Mouse (Mus musculus): Measurements from ENCODE around the gene Slc16a1. TPM values are rescaled to one million over a fixed set of nuclear protein-coding genes. Genes with fewer than 3 reads are reported as not detected.

Gene Slc16a1
- polyA plus RNA-seq, 1 experiment from 2014 or later, result 84.1 TPM

- H3K27me3 ChIP-seq (ENCODE audit: control insufficient read depth, insufficient read depth, low read length), result no peaks in the 10 kb centered on the region
- ATAC-seq (replicated peaks; ENCODE audit: extremely low read depth, insufficient read depth, low FRiP score), result peak; percentile 74
- 0 out of 2 replicates have a peak overlapping the region, but pooled peaks have one; percentile 40 for H3K27ac ChIP-seq (ENCODE audit: low read length)
- H3K36me3 ChIP-seq (ENCODE audit: control insufficient read depth, insufficient read depth), result no peaks in the 10 kb centered on the region
- H3K9ac ChIP-seq (ENCODE audit: low read length), result peak overlapping the region; percentile 74
- H3K9me3 ChIP-seq (replicated peaks; ENCODE audit: control insufficient read depth, low read length), result no peaks in the 10 kb centered on the region
- peak overlapping the region; percentile 90 for H3K4me2 ChIP-seq (ENCODE audit: low read depth, low read length)
- peak overlapping the region; percentile 61 for H3K4me3 ChIP-seq (ENCODE audit: low read length)
- 3% methylated on average over 23 of the region's 23 CpGs for WGBS
- peaks cover 32% of the 10 kb centered on the region for H3K4me1 ChIP-seq (ENCODE audit: control insufficient read depth, insufficient read depth, low read length)
Observed at GRCm38 (mm10) chr3:104675258-104675851, 36.9 kb downstream of the Slc16a1 start.

- 93% methylated on average over 2 of the region's 2 CpGs for WGBS
- no peaks in the 10 kb centered on the region for H3K36me3 ChIP-seq (ENCODE audit: control insufficient read depth, insufficient read depth)
- H3K4me1 ChIP-seq (ENCODE audit: control insufficient read depth, insufficient read depth, low read length), result peaks cover 19% of the 10 kb centered on the region
- H3K9me3 ChIP-seq (replicated peaks; ENCODE audit: control insufficient read depth, low read length), result no peaks in the 10 kb centered on the region
- no peak overlapping the region for H3K9ac ChIP-seq (ENCODE audit: low read length)
- no peaks in the 10 kb centered on the region for H3K27me3 ChIP-seq (ENCODE audit: control insufficient read depth, insufficient read depth, low read length)
- no peak overlapping the region for H3K4me2 ChIP-seq (ENCODE audit: low read depth, low read length)
- no peak for ATAC-seq (replicated peaks; ENCODE audit: extremely low read depth, insufficient read depth, low FRiP score)
- H3K4me3 ChIP-seq (ENCODE audit: low read length), result no peak overlapping the region
- H3K27ac ChIP-seq (ENCODE audit: low read length), result no peak overlapping the region
Observed at GRCm38 (mm10) chr3:104677781-104678180, 39.3 kb downstream of the Slc16a1 start.

DNA sequence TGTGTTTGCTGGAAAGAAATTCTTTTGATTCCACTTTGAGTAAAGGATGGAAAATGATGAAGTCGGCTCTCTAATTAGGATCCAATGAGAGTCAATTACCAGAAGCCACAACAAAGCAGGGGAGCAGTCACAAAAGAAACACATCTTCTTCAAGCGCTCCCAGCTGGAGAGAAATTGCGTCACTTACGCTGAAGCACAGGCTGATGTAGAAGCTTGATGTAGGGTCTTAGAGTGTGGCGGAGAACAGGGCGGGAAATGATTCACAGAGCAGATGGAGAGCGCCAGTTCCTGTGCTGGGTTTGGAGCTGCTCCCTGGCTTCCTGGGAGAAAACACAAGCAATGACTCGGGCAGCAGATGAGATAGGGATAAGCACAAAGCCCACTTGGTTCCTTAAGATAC is 40.4 kb downstream of the Slc16a1 start:
- Histone ChIP-seq H3K4me1 (ENCODE audit: control insufficient read depth, insufficient read depth, low read length) (peaks cover 17% of the 10 kb centered on the region), H3K4me2 (ENCODE audit: low read depth, low read length) (no peak overlapping the region), H3K27ac (ENCODE audit: low read length) (no peak overlapping the region), H3K36me3 (ENCODE audit: control insufficient read depth, insufficient read depth) (no peaks in the 10 kb centered on the region), H3K9me3 (replicated peaks; ENCODE audit: control insufficient read depth, low read length) (no peaks in the 10 kb centered on the region), H3K27me3 (ENCODE audit: control insufficient read depth, insufficient read depth, low read length) (no peaks in the 10 kb centered on the region), H3K9ac (ENCODE audit: low read length) (no peak overlapping the region), H3K4me3 (ENCODE audit: low read length) (no peak overlapping the region)
- WGBS, result 84% methylated on average over 8 of the region's 8 CpGs
- no peak for ATAC-seq (replicated peaks; ENCODE audit: extremely low read depth, insufficient read depth, low FRiP score)

DNA sequence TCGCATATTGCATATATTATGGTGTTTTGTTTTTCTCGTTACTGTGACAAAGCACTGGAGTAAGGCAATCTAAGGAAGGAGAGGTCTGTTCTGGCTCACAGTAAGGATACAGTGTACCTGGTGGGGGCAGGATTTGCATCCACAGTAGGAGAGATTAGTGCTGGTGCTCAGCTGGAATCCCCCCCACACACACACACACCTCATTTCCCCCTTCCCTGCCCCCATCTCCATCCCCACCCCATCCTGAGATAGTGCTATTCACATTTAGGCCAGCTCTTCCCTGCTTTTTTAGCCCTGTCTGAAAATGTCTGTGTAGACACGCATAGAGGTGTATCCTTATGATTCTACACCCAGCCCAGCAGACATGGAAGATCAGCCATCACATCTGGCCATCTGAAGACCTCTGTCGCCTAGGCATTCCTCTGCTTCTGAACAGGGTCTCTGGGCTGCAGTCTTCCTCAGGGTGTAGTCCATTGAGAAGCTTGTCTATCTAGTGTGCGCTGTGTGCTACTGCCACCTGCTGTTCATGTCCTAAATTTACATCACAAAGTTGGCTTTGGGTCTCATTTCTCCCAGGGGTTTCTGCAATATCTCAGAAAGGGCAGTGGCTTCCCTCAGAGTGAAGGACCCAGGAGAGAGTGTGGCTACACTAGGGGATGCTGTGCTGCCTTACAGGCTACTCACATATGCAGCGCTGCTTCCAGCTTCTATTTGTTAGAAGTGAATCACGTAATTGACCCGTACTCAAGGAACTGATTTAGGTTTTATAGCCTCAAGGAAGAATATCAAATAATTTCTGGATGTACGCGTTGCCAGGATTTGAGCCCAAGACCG is 44.4 kb downstream of the Slc16a1 start:
- H3K36me3 ChIP-seq (ENCODE audit: control insufficient read depth, insufficient read depth), result no peaks in the 10 kb centered on the region
- 59% methylated on average over 11 of the region's 11 CpGs for WGBS
- no peaks in the 10 kb centered on the region for H3K4me1 ChIP-seq (ENCODE audit: control insufficient read depth, insufficient read depth, low read length)
- H3K27me3 ChIP-seq (ENCODE audit: control insufficient read depth, insufficient read depth, low read length), result no peaks in the 10 kb centered on the region
- peak; percentile 41; the same call in 1 of the 2 replicates for ATAC-seq (replicated peaks; ENCODE audit: extremely low read depth, insufficient read depth, low FRiP score)
- no peak overlapping the region for H3K9ac ChIP-seq (ENCODE audit: low read length)
- H3K9me3 ChIP-seq (replicated peaks; ENCODE audit: control insufficient read depth, low read length), result no peaks in the 10 kb centered on the region; the same call in 1 of the 2 replicates
- no peak overlapping the region for H3K4me3 ChIP-seq (ENCODE audit: low read length)
- no peak overlapping the region for H3K27ac ChIP-seq (ENCODE audit: low read length)
- no peak overlapping the region for H3K4me2 ChIP-seq (ENCODE audit: low read depth, low read length)

DNA sequence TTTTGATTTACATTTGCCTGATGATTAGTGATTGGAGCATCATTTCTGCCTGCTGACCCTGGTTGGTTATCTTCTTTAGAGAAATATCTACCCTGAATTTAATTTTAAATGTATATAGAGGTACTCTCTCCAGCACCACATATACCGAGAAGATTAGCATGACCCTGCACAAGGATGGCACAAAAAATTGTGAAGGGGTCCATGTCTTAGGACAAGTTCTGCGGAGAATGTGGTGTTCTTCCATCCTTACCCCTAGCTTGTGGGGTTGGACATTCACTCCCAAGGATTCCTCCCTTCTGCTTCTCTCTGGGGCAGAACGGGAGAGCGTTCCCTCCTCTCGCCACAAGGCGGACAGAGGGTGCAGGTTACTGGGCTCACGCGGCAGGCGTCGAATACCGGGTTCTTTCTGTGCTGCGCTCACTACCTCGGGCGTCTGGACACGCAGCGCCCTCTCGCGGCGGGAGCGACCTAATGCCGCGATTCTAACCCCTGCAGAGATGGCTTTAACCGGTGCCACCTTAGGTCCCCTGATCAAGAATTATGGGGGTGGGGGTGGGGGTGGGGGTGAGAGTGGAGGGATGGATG is 62.4 kb downstream of the Slc16a1 start:
- Histone ChIP-seq H3K9me3 (replicated peaks; ENCODE audit: control insufficient read depth, low read length) (no peaks in the 10 kb centered on the region), H3K9ac (ENCODE audit: low read length) (no peak overlapping the region), H3K27me3 (ENCODE audit: control insufficient read depth, insufficient read depth, low read length) (no peaks in the 10 kb centered on the region), H3K4me2 (ENCODE audit: low read depth, low read length) (0 out of 2 replicates have a peak overlapping the region, but pooled peaks have one; percentile 19), H3K4me1 (ENCODE audit: control insufficient read depth, insufficient read depth, low read length) (no peaks in the 10 kb centered on the region), H3K4me3 (ENCODE audit: low read length) (no peak overlapping the region), H3K36me3 (ENCODE audit: control insufficient read depth, insufficient read depth) (no peaks in the 10 kb centered on the region), H3K27ac (ENCODE audit: low read length) (no peak overlapping the region)
- peak; percentile 78 for ATAC-seq (replicated peaks; ENCODE audit: extremely low read depth, insufficient read depth, low FRiP score)
- WGBS, result 6% methylated on average over 23 of the region's 23 CpGs

GRCm38 (mm10) chr3:104701761-104702160 is 63.3 kb downstream of the Slc16a1 start:
- ATAC-seq (replicated peaks; ENCODE audit: extremely low read depth, insufficient read depth, low FRiP score), result no peak
- Histone ChIP-seq H3K9ac (ENCODE audit: low read length) (no peak overlapping the region), H3K27ac (ENCODE audit: low read length) (no peak overlapping the region), H3K4me1 (ENCODE audit: control insufficient read depth, insufficient read depth, low read length) (peaks cover 5% of the 10 kb centered on the region; the same call in 1 of the 2 replicates), H3K9me3 (replicated peaks; ENCODE audit: control insufficient read depth, low read length) (no peaks in the 10 kb centered on the region), H3K27me3 (ENCODE audit: control insufficient read depth, insufficient read depth, low read length) (no peaks in the 10 kb centered on the region), H3K4me2 (ENCODE audit: low read depth, low read length) (no peak overlapping the region), H3K36me3 (ENCODE audit: control insufficient read depth, insufficient read depth) (no peaks in the 10 kb centered on the region), H3K4me3 (ENCODE audit: low read length) (no peak overlapping the region)
- 97% methylated on average over 1 of the region's 1 CpGs for WGBS

GRCm38 (mm10) chr3:104703941-104704340 is 65.5 kb downstream of the Slc16a1 start:
- Histone ChIP-seq H3K4me2 (ENCODE audit: low read depth, low read length) (no peak overlapping the region), H3K27ac (ENCODE audit: low read length) (no peak overlapping the region), H3K36me3 (ENCODE audit: control insufficient read depth, insufficient read depth) (no peaks in the 10 kb centered on the region), H3K9me3 (replicated peaks; ENCODE audit: control insufficient read depth, low read length) (no peaks in the 10 kb centered on the region), H3K9ac (ENCODE audit: low read length) (no peak overlapping the region), H3K27me3 (ENCODE audit: control insufficient read depth, insufficient read depth, low read length) (no peaks in the 10 kb centered on the region), H3K4me1 (ENCODE audit: control insufficient read depth, insufficient read depth, low read length) (peaks cover 12% of the 10 kb centered on the region), H3K4me3 (ENCODE audit: low read length) (no peak overlapping the region)
- ATAC-seq (replicated peaks; ENCODE audit: extremely low read depth, insufficient read depth, low FRiP score), result no peak
- 82% methylated on average over 4 of the region's 4 CpGs for WGBS

DNA sequence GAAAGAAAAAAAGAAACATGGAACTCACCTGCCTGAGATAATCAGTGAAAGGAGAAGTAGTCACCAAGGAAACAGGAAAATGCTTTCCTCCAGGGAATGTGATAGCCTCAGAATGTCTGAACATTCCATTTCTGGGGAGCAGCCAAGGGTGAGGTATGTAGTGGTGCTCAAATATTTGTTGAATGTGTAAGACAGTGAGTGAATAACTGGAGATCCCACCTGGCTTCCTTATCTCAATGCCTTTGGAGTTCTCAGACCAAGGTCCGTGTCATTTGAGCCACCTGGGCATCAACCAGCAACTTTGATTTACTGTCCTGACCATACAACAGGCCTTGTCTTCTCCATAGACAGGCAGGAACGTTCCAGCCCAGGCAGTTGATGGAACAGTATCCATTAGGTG is 68.0 kb downstream of the Slc16a1 start:
- no peak for ATAC-seq (replicated peaks; ENCODE audit: extremely low read depth, insufficient read depth, low FRiP score)
- H3K4me2 ChIP-seq (ENCODE audit: low read depth, low read length), result no peak overlapping the region
- H3K4me1 ChIP-seq (ENCODE audit: control insufficient read depth, insufficient read depth, low read length), result peaks cover 12% of the 10 kb centered on the region
- no peak overlapping the region for H3K9ac ChIP-seq (ENCODE audit: low read length)
- H3K27ac ChIP-seq (ENCODE audit: low read length), result no peak overlapping the region
- H3K4me3 ChIP-seq (ENCODE audit: low read length), result no peak overlapping the region
- H3K36me3 ChIP-seq (ENCODE audit: control insufficient read depth, insufficient read depth), result no peaks in the 10 kb centered on the region
- H3K27me3 ChIP-seq (ENCODE audit: control insufficient read depth, insufficient read depth, low read length), result no peaks in the 10 kb centered on the region
- WGBS, result 66% methylated on average over 2 of the region's 2 CpGs
- H3K9me3 ChIP-seq (replicated peaks; ENCODE audit: control insufficient read depth, low read length), result no peaks in the 10 kb centered on the region
